Mouse (Mus musculus) thymus, postnatal 4 days (tissue): ENCODE data around the gene D17H6S53E.

ENCODE experiments used
- DNase-seq: peaks from one replicate; pipeline ENCODE4 v3.0.0; 2021

Gene D17H6S53E

GRCm38 (mm10) chr17:35126206-35126611 is at the start of gene D17H6S53E:
Gene D17H6S53E (plus strand): TSS chr17:35126373.
- peak; percentile 89 for DNase-seq

DNA sequence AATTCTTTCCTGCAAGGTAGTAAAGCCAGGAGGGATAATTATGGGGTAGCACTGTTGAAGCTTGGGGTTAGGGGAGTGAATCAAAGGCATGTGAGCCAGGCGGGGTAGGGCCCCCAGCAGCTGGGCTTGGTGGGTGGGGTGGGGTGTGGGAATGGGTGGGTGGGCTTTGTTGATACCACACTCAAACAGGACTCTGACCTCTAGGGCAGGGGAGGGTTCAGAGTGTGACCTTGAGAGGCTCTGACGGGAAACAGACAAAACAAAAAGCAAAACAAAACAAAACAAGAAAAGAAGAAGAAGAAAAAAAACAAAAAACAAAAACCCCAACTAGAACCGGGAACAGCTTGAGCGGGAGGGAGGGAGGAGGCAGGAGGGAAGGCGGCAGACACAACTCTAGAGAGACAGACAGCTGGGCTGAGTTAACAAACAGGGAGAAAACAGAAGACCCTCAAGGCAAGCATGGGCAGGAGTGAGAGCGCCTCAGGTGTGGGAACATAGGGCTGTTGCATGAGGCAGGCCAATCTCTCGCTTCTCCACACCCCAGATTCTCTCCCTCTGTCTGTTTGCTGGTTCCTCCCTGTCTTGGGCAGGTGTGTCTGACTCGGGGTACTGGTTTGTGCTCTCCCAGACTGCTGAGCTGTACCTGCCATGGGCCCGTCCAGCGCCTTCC is 49.5 kb upstream of the D17H6S53E start, which contains the start of gene Ly6g6e:
TSS of gene Ly6g6e (plus strand) at position 396 of the 670 bp plus-strand sequence.
- no peak for DNase-seq

DNA sequence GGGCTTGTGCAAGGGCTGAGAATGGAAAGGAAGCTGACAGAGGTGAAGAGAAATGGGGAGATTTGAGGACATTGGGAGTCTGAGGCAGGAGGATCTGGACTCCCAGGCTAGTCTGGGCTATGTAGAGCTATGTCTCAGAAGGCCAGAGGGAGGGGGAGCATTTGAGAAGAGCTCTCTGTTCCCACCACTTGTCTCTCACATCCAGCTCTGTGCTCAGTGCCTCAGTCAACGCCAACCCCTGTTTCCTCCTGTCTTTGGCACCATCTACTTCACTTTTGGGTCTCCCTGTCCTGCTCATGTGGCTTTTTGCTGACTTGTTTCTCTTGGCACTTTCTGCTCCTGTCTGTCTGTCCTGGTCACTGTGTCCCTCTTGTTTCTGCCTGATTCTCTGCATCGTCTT is 48.9 kb upstream of the D17H6S53E start:
- DNase-seq, result no peak

DNA sequence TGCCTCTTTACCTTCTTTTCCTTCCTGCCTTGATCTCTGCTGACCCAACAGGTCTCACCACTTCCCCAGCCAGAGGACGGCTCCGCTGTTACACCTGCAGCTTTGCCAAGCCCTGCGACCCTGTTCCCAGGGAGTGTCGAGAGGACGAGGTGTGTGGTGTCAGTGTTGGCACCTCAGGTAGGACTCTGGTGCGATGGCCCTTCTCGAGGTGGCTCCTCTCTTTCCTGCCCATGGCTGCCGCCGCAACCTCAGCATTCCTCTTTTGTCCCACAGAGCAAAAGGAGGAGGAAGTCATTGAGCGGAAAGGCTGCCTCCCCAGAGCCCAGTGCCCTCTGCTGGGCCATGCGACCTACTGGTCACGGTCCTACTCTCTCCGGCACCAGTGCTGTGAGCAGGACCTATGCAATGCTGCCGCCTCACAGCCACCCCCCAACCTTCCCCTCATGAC is 48.4 kb upstream of the D17H6S53E start, which contains the start of gene Ly6g6d:
TSS of gene Ly6g6d (minus strand) at position 280 of the 448 bp plus-strand sequence.
- DNase-seq, result no peak

DNA sequence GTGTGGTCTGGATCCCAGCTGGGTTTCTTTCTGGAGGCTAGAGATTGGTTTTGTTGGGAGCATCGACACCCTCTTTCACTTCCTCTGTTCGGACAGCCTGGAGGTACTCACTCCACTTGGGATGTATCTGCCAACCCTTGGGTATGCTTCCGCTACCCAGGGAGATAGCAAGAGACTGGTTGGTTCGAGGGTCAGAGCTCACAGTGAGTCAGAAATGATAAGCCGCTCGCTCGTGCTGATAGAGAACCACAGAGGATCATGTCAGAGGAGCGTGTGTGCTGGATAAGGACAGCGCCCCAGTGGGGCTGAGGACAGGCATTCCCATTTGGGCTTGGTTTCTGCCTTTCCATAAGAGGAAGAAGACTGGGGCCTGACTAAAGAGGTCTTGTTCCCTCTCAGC is 46.4 kb upstream of the D17H6S53E start:
- DNase-seq, result no peak

- no peak for DNase-seq
Observed at GRCm38 (mm10) chr17:35080248-35080647, 45.9 kb upstream of the D17H6S53E start.

DNA sequence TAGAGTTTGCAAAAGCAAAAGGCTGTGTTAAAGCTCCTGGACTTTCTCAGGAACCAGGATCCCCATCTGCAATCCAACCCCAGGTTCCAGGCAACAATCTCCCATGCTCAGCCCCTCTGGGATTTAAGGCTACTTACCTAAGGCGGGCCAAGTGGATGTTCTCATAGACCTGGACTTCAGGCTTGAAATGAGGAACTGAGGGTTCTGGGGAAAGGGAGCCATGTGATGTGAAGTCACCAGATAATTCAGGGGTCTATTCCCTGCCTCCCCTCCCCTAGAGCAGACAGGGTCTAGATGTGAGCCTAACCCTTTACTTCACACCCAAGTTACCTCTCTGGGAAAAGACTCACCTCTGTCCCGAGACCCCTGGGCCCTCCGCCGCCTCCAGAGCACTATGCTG is 45.5 kb upstream of the D17H6S53E start:
- DNase-seq, result no peak

- DNase-seq, result no peak
Observed at GRCm38 (mm10) chr17:35082841-35083576, 43.2 kb upstream of the D17H6S53E start.

- no peak for DNase-seq
Observed at GRCm38 (mm10) chr17:35083929-35084497, 42.2 kb upstream of the D17H6S53E start.

DNA sequence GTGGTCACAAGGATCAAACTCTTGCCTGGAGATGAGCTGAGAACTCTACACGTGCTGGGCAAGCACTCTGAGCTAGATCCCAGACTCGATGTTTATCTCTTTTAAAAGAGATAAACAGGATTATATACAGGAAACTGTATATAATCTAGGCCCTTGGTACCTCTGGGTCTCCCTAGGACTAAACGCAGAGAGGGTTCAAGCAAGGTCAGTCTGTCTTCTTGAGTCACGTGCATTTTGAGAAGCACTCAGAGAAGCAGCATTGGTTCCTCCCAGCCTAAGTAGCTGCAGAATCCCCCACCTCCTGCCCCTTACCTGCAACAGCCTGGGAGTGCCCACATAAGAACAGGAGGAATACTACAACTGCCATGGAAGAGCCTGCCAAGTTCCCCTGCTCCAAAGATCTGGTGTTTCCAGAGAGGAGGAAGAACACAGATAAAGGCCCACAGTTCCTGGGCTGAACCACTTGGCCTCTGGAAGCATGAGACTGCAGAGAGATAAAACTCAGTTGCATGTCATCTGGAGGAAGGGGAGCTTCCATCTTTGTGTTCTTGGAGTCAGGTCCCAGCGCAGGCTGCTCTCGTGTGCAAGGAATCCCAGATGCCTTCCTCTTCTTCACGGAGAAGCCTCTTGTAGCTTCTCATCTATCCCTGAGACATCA is 40.8 kb upstream of the D17H6S53E start, which contains the start of gene Ly6g6f:
TSS of gene Ly6g6f (minus strand) at position 403 of the 658 bp plus-strand sequence.
- no peak for DNase-seq

DNA sequence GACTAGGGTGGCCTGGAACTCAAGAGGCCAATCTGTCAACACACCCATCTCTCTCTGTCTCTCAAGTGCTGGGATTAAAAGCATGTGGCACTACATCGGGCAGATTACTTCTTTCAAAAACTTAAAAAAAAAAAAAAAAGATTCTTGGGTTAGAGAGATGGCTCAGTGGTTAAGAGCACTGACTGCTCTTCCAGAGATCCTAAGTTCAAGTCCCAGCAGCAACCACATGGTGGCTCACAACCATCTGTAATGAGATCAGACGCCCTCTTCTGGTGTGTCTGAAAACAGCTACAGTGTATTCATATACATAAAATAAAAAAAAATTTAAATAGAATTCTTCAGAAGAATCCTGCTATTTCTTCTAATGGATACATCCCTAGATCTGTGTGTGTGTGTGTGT is 38.0 kb upstream of the D17H6S53E start:
- peak; percentile 49 for DNase-seq

GRCm38 (mm10) chr17:35088825-35089644 is 37.1 kb upstream of the D17H6S53E start, which contains the start of gene Abhd16a:
Gene Abhd16a (plus strand): TSS chr17:35089263.
- peak; percentile 95 for DNase-seq

- DNase-seq, result no peak
Observed at GRCm38 (mm10) chr17:35090166-35090932, 35.8 kb upstream of the D17H6S53E start.

- no peak for DNase-seq
Observed at GRCm38 (mm10) chr17:35092403-35093198, 33.6 kb upstream of the D17H6S53E start.

DNA sequence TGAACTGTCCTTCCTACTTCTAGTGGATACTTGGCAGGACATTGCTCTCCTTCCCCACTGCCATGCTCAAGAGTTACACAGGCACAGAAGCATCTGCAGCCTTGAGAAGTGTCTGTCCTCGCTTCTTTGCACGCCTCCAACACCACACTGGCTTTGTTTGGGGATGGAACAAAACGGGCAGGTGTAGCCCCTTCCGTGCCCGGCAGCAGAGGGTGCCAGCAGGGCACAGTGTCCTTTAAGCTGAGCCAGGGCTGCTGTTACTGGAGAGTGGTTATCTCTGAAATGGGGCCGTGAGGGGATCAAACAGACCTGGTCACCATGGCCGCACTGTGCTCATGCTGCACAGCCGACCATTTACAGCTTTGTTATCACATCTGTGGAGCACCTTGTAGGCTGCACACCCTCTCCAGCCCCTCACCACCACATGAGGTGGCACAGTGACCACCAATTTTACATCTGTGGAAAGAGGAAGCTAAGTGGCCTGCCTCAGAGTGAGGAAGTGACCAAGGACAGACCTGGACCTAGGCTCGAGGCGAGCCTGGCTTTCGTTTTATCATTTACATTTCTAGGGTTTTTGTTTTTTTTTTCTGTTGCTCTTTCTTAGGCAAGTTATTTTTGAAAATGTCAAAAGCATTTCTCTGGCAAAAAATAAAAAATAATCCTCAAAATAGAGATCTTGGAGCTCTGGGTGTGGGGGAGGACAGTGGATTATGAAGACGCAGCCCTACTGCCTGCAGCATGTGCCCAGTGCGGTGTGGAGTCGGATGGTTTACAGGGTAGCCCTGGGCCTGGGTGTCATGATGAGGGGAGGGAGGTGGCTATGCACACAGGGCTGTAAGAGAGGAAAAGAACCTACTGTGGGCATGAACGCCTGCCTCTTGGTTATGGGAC is 31.5 kb upstream of the D17H6S53E start:
- DNase-seq, result no peak

DNA sequence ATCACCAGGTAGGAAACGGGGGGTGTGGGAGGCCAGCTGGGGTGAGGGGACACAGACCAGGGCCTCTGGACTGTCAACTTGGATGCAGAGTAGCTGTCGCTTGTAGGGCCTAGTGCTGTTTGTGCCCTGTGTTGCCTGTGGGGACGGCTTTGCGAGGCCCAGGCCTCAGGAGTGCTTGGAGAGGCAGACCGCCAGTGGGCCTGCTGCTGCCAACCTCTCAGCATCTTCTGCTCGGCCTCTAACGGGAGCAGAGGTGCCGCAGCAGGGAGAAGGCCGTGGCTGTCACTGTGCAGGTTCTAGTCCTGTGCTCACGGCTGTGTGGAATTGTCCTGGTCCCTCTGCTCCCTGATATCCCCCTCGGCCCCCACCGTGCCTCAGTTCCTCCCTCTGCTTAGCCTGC is 29.6 kb upstream of the D17H6S53E start:
- DNase-seq, result no peak

DNA sequence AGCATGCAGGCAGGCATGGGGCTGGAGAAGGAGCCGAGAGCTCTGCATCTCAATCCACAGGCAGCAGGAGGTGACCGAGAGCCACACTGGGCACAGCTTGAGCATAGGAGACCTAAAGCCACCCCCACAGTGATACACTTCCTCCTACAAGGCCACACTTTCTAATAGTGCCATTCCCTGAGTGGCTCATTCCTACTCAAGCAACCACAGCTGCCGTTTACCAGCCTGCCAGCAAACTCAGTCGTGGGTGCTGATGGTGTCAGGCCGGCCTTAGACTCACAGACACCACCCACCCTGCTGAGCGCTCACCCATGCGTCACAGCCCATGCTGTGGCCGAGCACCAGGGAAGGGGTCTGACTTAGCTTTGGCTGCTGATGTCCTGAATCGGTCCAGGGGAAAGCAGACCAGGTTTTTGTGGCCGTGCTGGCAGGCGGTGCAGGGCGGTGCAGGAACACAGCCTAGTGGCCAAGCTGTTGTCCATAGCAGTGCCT is 29.0 kb upstream of the D17H6S53E start:
- peak; percentile 64 for DNase-seq

DNA sequence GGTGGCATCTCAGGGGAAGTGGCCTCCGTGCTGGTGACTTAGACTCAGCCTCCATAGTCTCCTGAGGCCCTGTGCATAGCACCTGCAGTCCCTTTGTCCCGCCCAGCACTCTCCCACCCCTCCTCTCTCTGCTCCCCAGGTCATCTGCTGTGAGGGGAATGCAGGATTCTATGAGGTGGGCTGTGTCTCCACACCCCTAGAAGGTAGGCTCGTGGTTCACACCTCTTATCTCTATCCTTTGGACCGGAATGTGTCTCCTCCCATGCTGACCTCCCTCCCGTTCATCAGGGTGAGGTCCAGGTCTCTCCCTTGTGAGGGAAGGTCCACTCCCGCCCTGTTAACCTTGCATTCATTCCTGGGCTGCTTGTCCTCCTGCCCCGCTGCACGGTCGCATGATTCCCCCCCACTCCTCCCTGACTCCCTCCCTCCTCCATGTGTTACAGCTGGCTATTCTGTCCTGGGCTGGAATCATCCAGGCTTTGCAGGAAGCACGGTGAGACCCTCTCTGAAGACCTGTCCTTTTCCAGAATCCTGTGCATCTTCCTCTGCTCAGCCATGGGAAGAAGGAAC is 25.9 kb upstream of the D17H6S53E start:
- no peak for DNase-seq

DNA sequence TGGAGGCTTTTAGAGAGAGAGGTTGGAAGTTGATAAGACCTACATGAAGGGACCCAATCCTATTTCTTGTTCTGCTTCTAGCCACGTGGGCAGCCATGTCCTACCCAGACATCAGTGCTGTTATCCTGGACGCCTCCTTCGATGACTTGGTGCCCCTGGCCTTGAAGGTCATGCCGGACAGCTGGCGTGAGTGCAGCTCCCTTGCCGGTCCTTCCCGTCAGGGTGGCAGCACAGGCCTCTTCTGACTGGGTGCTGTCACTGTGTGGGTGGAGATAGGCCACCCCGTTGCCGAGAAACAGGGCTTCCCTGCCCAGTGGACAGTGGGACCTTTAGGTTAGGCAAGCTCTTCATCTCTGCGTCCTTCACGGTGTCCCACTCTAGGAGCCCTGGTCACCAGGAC is 25.0 kb upstream of the D17H6S53E start:
- DNase-seq, result no peak
